Mouse (Mus musculus): ENCODE measurements around the gene Ltc4s.

Gene Ltc4s

DNA sequence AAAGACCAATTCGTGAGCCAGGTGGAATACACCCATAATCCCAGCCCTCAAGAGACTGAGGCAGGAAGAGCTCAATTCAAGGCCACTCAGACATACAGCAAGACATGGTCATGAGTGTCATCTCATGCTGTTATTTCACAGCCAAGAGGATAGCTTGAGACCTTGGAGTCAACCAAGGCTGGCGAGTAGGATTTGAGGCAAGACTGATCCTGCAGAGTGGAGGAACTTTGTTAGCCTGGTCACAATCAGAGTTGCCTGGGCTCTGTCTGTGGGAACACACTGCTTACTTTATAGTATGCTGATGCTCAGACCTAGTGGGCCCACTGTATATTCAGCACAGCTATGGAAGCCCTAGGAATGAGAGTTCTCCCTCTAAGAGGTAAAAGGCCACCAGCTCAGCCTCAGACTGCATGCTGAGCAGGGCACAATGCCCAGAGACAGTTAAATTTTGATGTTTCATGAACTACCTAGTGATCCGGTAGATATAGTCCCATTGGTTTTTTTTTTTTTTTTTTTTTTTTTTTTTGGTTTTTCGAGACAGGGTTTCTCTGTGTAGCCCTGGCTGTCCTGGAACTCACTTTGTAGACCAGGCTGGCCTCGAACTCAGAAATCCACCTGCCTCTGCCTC, 40.1 kb downstream of the Ltc4s start:
- DNase-seq (ENCODE audit: low read depth), result no peak

DNA sequence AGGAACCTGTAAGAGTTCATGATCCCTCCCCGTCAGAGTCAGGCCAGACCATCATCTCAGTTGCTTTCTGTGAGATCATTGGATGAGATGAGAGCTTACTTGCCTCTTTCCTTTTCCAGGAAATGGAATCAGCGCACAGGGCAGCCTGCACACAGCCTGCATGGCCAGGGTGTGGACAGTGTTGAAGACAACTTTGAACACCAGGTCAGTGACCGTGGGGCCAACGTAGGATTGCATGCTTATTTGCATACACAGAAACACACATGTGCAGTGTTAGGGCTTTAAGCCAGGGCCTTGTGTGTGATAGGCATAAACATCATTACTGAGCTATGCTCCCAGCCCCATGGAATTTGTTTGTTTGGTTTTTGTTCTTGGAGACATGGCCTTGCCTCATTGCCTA, 40.9 kb downstream of the Ltc4s start:
- DNase-seq (ENCODE audit: low read depth), result no peak

DNA sequence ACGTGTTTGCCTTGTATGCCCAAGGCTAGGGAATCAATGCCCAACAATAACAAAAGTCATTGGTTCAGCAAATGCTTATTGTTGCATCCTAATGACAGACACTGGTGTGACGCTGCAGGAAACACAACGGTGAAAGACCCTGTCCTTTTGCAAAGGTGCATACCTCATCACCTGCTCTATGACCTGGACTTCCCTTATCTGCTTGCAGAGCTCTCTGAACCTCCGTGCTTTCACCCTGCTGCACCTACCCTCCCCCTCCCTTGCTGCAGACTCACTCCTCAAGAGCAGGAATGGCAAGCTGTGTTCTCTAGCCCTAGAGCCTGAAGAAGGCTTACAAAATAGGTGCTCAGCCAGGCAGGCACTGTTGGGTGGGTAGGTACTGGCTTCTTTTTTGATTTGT, 43.6 kb downstream of the Ltc4s start:
- DNase-seq (ENCODE audit: low read depth), result no peak

DNA sequence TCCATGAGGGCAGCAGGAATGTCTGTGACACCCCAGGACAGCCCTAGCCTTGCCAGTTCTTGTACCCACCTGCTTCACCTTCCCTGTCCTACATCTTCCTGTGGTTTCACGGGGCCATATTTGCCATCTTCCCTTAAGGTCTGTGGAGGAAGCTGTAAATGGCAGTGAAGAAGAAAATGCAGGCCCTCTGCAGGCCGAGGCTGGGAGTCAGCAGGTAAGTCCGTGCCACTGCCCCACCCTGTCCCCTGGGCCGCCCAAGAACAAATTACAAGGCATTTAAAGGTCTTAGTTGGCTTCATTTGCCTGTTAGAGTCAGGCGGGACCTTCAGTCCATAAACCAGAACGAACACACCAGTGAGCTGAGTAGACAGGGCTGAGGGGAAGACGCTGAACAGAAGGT, 44.3 kb downstream of the Ltc4s start:
- DNase-seq (ENCODE audit: low read depth), result no peak

DNA sequence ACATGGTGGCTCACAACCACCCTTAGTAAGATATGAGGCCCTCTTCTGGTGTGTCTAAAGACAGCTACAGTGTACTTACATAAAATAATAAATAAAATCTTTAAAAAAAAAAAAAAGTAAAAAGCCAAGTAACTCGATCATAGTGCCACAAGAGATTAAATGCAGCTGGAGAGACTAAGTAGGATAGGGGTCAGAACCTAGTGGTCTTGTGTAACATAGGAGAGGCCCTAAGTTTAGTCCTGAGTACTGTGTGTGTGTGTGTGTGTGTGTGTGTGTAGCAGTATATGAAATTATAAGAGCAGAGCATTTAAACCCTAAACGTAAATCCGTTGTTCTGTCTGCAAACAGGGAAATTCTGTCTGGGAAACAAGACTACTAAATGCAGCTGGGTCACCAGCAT, 46.1 kb downstream of the Ltc4s start:
- DNase-seq (ENCODE audit: low read depth), result no peak

DNA sequence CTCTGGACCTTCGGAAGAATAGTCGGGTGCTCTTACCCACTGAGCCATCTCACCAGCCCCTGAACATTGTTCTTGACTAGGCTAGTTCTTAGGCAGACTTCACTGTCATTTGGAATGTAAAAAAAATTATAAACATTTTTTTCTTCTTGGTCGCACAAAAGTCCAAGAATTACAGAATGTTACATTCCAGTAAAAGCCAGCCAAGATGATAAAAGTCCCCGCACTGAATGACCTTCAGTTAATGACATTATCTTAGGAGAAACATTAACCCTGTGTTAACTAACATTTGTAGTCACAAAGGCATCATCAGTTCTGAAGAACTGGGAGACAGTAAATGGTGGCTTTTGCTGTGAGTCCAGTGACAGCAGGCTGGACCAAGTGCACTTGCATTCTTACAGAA, 48.1 kb downstream of the Ltc4s start:
- DNase-seq (ENCODE audit: low read depth), result no peak

DNA sequence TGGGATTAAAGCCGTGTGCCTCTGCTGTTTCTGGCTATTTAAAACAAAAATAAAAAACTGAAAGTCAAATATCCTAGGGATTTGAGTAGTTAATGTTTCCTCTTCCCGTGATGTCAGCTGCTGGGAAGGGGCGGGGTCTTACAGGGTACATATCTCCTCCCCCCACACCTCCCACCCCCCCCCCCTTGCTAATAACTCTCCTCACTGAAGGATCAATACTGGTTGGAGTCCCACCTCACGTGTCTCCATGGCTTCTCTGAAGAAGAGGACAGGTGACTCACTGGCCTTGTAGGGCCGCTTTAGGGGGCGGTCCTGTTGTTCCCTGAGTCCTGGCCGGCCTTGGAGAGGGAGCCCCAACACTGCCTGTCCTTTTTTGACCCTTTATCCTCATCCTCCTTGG, 49.7 kb downstream of the Ltc4s start:
- DNase-seq (ENCODE audit: low read depth), result no peak
